Mouse (Mus musculus): ENCODE results near the gene Rnf5. TPM values are rescaled to one million over a fixed set of nuclear protein-coding genes. Genes with fewer than 3 reads are reported as not detected.

Gene Rnf5
- polyA plus RNA-seq, 1 experiment from 2014 or later, result 88.4 TPM

DNA sequence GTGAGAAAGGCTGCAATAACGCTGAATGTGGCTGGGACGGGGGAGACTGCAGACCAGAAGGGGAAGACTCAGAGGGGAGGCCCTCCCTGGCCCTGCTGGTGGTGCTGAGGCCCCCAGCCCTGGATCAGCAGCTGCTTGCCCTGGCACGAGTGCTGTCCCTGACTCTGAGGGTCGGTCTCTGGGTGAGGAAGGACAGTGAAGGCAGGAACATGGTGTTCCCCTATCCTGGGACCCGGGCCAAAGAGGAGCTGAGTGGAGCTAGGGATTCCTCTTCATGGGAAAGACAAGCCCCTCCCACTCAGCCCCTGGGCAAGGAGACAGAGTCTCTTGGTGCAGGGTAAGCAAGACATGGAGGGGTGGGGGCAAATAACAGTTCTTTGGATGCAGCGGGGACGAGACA is 20.1 kb downstream of the Rnf5 start:
- no peak overlapping the region for H3K9ac ChIP-seq
- H3K4me2 ChIP-seq, result no peak overlapping the region
- H3K4me1 ChIP-seq (replicated peaks), result peaks cover 18% of the 10 kb centered on the region
- no peaks in the 10 kb centered on the region for H3K9me3 ChIP-seq (replicated peaks)
- WGBS (ENCODE audit: insufficient replicate concordance), result 52% methylated on average over 7 of the region's 7 CpGs
- no peaks in the 10 kb centered on the region for H3K36me3 ChIP-seq (replicated peaks)
- H3K27me3 ChIP-seq, result peaks cover 12% of the 10 kb centered on the region; the same call in 1 of the 2 replicates
- H3K27ac ChIP-seq (replicated peaks), result no peak overlapping the region
- H3K4me3 ChIP-seq (replicated peaks), result no peak overlapping the region
- ATAC-seq (ENCODE audit: insufficient read depth), result no peak

DNA sequence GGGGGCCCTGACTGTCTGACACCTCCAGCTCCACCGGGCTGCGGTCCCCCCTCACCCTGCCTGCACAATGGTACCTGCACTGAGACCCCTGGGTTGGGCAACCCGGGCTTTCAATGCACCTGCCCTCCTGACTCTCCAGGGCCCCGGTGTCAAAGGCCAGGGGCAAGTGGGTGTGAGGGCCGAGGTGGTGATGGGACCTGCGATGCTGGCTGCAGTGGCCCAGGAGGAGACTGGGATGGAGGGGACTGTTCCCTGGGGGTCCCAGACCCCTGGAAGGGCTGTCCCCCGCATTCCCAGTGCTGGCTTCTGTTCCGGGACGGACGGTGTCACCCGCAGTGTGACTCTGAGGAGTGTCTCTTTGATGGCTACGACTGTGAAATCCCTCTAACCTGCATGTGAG is 21.0 kb downstream of the Rnf5 start:
- no peak for ATAC-seq (ENCODE audit: insufficient read depth)
- 74% methylated on average over 12 of the region's 12 CpGs for WGBS (ENCODE audit: insufficient replicate concordance)
- no peaks in the 10 kb centered on the region for H3K36me3 ChIP-seq (replicated peaks)

DNA sequence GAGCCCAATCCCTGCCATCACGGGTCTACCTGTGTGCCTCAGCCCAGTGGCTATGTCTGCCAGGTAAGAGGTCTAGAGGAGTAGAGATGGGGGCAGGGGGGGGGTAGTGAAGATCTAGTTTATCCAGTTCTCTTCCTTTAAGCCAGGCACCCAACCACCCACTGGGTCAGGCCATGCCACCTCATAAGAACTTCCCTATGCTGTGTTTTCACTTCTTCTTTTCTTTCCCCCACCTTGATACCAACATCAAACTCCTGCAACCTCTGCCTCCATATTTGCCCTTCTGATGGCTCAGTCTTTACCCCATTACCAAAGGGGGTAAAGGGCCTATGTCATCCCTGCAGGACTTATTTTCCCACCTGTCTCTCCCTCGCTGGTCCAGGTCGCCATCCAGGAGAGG is 25.4 kb downstream of the Rnf5 start:
- Histone ChIP-seq H3K4me3 (replicated peaks) (no peak overlapping the region), H3K4me1 (replicated peaks) (no peaks in the 10 kb centered on the region), H3K27ac (replicated peaks) (no peak overlapping the region), H3K36me3 (replicated peaks) (no peaks in the 10 kb centered on the region), H3K9ac (no peak overlapping the region), H3K9me3 (replicated peaks) (no peaks in the 10 kb centered on the region), H3K27me3 (no peaks in the 10 kb centered on the region), H3K4me2 (no peak overlapping the region)
- WGBS (ENCODE audit: insufficient replicate concordance), result 69% methylated on average over 3 of the region's 3 CpGs
- no peak for ATAC-seq (ENCODE audit: insufficient read depth)

More for the DNA sequence above, 21.0 kb downstream of the Rnf5 start:
- no peak overlapping the region for H3K27ac ChIP-seq (replicated peaks)
- H3K4me2 ChIP-seq, result no peak overlapping the region
- H3K4me3 ChIP-seq (replicated peaks), result no peak overlapping the region
- H3K9me3 ChIP-seq (replicated peaks), result no peaks in the 10 kb centered on the region
- peaks cover 10% of the 10 kb centered on the region for H3K4me1 ChIP-seq (replicated peaks)
- H3K27me3 ChIP-seq, result peaks cover 12% of the 10 kb centered on the region; the same call in 1 of the 2 replicates
- no peak overlapping the region for H3K9ac ChIP-seq

DNA sequence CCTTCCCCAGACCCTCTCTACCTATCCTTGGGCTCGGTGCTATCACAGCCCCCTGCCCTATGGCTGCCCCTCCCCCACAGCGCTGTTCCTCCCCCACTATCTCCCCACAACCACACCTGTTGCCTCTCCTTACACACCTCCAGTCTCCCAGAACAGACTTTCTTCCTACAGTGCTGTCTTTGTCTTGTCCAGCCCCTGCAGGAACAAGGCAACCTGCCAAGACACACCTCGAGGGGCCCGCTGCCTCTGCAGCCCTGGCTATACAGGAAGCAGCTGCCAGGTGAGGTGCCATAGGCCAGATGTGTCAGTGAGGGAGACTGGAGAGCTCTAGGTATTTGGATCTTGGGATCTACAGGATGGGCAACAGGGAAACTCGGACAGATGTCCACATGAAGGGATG is 26.9 kb downstream of the Rnf5 start:
- H3K36me3 ChIP-seq (replicated peaks), result no peaks in the 10 kb centered on the region
- no peaks in the 10 kb centered on the region for H3K27me3 ChIP-seq
- WGBS (ENCODE audit: insufficient replicate concordance), result 44% methylated on average over 5 of the region's 5 CpGs
- no peak overlapping the region for H3K4me3 ChIP-seq (replicated peaks)
- H3K9me3 ChIP-seq (replicated peaks), result no peaks in the 10 kb centered on the region
- no peak for ATAC-seq (ENCODE audit: insufficient read depth)
- no peak overlapping the region for H3K9ac ChIP-seq
- no peaks in the 10 kb centered on the region for H3K4me1 ChIP-seq (replicated peaks)
- no peak overlapping the region for H3K4me2 ChIP-seq
- no peak overlapping the region for H3K27ac ChIP-seq (replicated peaks)

DNA sequence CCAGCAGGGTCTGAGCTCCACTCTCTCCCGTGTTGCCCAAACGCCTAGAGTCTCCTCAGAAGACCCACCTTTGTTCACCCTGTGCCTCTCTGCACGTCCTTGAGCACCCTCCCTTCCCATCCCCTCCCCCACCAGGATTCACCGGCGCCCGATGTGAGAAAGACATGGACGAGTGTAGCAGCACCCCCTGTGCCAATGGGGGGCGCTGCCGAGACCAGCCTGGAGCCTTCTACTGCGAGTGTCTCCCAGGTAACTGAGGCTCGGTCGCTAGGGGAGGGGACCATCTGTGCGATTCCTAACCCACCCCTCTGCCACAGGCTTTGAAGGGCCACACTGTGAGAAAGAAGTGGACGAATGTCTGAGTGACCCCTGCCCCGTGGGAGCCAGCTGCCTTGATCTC is 31.1 kb downstream of the Rnf5 start:
- WGBS (ENCODE audit: insufficient replicate concordance), result 38% methylated on average over 15 of the region's 15 CpGs
- ATAC-seq (ENCODE audit: insufficient read depth), result no peak

DNA sequence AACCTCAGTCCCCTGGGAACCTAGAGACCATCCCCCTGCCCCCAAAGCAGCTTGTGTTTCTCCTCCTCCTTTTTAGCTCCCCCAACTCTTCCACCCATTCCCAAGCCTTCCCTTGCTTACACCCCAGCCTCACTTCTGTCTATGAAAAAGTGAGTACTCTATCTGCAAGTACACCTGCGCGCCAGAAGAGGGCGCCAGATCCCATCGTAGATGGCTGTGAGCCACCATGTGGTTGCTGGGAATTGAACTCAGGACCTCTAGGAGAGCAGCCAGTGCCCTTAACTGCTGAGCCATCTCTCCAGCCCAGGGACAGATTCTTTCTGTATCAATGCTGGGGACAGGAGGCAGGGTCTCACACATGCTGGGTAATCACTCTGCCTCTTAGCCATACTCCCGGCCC is 31.6 kb downstream of the Rnf5 start:
- H3K9me3 ChIP-seq (replicated peaks), result no peaks in the 10 kb centered on the region
- 19% methylated on average over 5 of the region's 5 CpGs for WGBS (ENCODE audit: insufficient replicate concordance)
- peaks cover 17% of the 10 kb centered on the region for H3K27me3 ChIP-seq
- ATAC-seq (ENCODE audit: insufficient read depth), result no peak
- no peaks in the 10 kb centered on the region for H3K4me1 ChIP-seq (replicated peaks)
- no peak overlapping the region for H3K27ac ChIP-seq (replicated peaks)
- H3K4me3 ChIP-seq (replicated peaks), result no peak overlapping the region
- no peak overlapping the region for H3K4me2 ChIP-seq
- H3K36me3 ChIP-seq (replicated peaks), result no peaks in the 10 kb centered on the region
- no peak overlapping the region for H3K9ac ChIP-seq

More for the DNA sequence above, 31.1 kb downstream of the Rnf5 start:
- Histone ChIP-seq H3K27ac (replicated peaks) (no peak overlapping the region), H3K9ac (no peak overlapping the region), H3K4me2 (no peak overlapping the region), H3K9me3 (replicated peaks) (no peaks in the 10 kb centered on the region), H3K27me3 (peaks cover 12% of the 10 kb centered on the region), H3K4me1 (replicated peaks) (no peaks in the 10 kb centered on the region), H3K4me3 (replicated peaks) (no peak overlapping the region), H3K36me3 (replicated peaks) (no peaks in the 10 kb centered on the region)

DNA sequence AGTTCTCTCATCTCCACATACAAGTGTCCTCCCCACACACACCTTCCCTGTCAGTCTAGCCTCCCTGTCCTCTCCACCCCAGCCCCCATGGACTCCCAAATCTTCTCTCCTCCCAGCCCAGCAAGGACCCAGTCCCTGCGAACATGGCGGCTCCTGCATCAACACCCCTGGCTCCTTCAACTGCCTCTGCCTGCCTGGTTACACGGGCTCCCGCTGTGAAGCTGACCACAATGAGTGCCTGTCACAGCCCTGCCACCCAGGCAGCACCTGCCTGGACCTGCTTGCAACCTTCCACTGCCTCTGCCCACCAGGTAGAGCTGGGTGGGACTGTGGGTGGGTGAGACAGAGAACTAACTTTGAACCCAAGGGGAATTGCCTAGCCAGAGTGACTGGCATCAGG is 33.6 kb downstream of the Rnf5 start:
- Histone ChIP-seq H3K27ac (replicated peaks) (no peak overlapping the region), H3K4me3 (replicated peaks) (no peak overlapping the region), H3K4me1 (replicated peaks) (no peaks in the 10 kb centered on the region), H3K27me3 (peaks cover 24% of the 10 kb centered on the region), H3K9me3 (replicated peaks) (no peaks in the 10 kb centered on the region), H3K9ac (no peak overlapping the region), H3K4me2 (no peak overlapping the region), H3K36me3 (replicated peaks) (no peaks in the 10 kb centered on the region)
- 52% methylated on average over 4 of the region's 4 CpGs for WGBS (ENCODE audit: insufficient replicate concordance)
- ATAC-seq (ENCODE audit: insufficient read depth), result no peak

DNA sequence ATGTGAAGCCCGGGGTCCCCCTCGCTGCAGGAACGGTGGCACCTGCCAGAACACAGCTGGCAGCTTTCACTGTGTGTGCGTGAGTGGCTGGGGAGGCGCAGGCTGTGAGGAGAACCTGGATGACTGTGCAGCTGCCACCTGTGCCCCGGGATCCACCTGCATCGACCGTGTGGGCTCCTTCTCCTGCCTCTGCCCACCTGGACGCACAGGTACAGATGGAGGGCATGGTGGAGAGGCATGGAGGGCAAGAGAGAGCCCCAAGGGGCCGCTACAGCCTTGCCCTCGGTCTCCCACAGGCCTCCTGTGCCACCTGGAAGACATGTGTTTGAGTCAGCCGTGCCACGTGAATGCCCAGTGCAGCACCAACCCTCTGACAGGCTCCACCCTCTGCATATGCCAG is 35.1 kb downstream of the Rnf5 start:
- Histone ChIP-seq H3K27ac (replicated peaks) (no peak overlapping the region), H3K27me3 (peaks cover 27% of the 10 kb centered on the region), H3K4me3 (replicated peaks) (no peak overlapping the region), H3K4me2 (no peak overlapping the region), H3K36me3 (replicated peaks) (no peaks in the 10 kb centered on the region), H3K9ac (no peak overlapping the region), H3K9me3 (replicated peaks) (no peaks in the 10 kb centered on the region), H3K4me1 (replicated peaks) (no peaks in the 10 kb centered on the region; the same call in 1 of the 2 replicates)
- no peak for ATAC-seq (ENCODE audit: insufficient read depth)
- WGBS (ENCODE audit: insufficient replicate concordance), result 64% methylated on average over 13 of the region's 13 CpGs

DNA sequence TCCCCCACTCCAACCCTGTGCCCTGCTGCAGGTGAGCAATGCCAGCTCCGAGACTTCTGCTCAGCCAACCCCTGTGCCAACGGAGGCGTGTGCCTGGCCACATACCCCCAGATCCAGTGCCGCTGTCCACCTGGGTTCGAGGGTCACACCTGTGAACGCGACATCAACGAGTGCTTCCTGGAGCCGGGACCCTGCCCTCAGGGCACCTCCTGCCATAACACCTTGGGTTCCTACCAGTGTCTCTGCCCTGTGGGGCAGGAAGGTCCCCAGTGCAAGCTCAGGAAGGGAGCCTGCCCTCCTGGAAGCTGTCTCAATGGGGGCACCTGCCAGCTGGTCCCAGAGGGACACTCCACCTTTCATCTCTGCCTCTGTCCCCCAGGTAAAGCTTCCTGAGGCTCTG is 36.2 kb downstream of the Rnf5 start:
- Histone ChIP-seq H3K27me3 (peaks cover 27% of the 10 kb centered on the region), H3K4me2 (no peak overlapping the region), H3K9ac (no peak overlapping the region), H3K4me1 (replicated peaks) (no peaks in the 10 kb centered on the region; the same call in 1 of the 2 replicates), H3K36me3 (replicated peaks) (no peaks in the 10 kb centered on the region), H3K27ac (replicated peaks) (no peak overlapping the region), H3K4me3 (replicated peaks) (no peak overlapping the region), H3K9me3 (replicated peaks) (no peaks in the 10 kb centered on the region)
- WGBS (ENCODE audit: insufficient replicate concordance), result 62% methylated on average over 9 of the region's 9 CpGs
- no peak for ATAC-seq (ENCODE audit: insufficient read depth)

DNA sequence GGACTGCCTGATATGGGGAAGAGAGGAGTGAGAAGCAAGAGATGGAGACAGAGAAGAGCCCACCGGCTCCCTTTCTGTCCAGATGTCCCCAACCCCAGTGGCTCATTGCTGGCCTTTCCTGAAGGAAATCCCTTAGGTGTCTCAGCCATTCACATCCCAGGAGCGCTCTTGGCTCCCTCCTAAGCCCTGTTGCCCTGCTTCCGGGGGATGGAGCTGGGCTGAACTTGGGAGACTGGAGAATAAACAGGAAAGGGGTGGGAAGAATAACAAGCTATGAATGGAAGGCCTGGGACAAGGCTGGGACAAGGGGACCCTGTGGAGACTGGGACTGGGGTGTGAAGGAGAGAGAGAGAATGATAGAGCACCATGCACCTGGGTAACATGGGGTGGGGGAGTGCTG is 38.7 kb downstream of the Rnf5 start:
- WGBS (ENCODE audit: insufficient replicate concordance), result 47% methylated on average over 3 of the region's 3 CpGs
- Histone ChIP-seq H3K27ac (replicated peaks) (0 out of 2 replicates have a peak overlapping the region, but pooled peaks have one; percentile 7), H3K4me1 (replicated peaks) (peaks cover 13% of the 10 kb centered on the region), H3K36me3 (replicated peaks) (no peaks in the 10 kb centered on the region), H3K27me3 (peaks cover 23% of the 10 kb centered on the region), H3K4me2 (no peak overlapping the region), H3K9ac (no peak overlapping the region), H3K4me3 (replicated peaks) (no peak overlapping the region), H3K9me3 (replicated peaks) (no peaks in the 10 kb centered on the region)
- no peak for ATAC-seq (ENCODE audit: insufficient read depth)

DNA sequence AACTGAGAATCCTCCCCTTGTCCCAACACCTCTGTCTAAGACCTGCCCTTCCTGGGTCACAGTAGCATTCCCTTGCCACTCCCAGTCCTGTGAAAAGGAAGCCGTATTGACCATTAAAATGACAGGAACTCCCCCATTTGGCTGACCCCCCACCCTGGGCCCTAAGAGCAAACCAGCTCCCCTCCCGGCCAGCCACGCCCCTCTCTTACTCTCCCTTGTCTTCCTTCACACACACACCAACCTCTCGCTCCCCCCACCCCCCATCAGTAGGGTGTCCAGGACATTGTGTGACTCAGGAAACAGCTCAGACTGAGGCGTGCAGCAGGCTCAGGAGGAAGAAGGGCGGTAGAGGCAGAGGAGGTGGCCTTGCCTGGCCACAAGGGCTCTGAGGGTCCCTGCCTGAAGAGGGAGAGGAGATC is 39.5 kb downstream of the Rnf5 start, which contains the start of gene Notch4:
Gene Notch4, plus strand, starts transcription at position 266 of the 419 bp plus-strand sequence.
- Histone ChIP-seq H3K4me1 (replicated peaks) (peaks cover 18% of the 10 kb centered on the region), H3K9ac (no peak within 1 kb of the TSS), H3K27ac (replicated peaks) (0 out of 2 replicates have a peak within 1 kb of the TSS, but pooled peaks have one; percentile 7), H3K9me3 (replicated peaks) (no peaks in the 10 kb centered on the region), H3K36me3 (replicated peaks) (no peaks in the 10 kb centered on the region), H3K4me2 (no peak within 1 kb of the TSS), H3K4me3 (replicated peaks) (no peak within 1 kb of the TSS), H3K27me3 (peaks cover 23% of the 10 kb centered on the region)
- 11% methylated on average over 6 of the region's 6 CpGs for WGBS (ENCODE audit: insufficient replicate concordance)
- ATAC-seq (ENCODE audit: insufficient read depth), result peak; percentile 37; the same call in 1 of the 2 replicates

DNA sequence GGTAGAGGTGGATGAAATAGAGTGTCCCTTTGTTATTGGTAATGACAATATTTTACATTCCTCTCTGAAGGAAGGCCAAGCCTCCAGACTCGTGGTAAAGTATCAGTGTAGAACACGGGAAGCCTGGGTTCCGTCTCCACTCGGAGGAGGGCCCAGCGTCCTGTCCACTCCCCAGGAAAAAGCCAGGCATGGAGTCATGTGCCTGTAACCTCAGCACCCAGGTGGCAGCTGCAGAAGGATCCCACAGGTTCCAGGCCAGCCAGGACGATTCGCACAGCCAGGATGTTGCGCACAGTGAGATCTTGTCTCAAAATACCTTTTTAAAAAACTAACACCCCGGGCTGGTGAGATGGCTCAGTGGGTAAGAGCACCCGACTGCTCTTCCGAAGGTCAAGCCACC is 40.1 kb downstream of the Rnf5 start:
- 69% methylated on average over 11 of the region's 11 CpGs for WGBS (ENCODE audit: insufficient replicate concordance)
- Histone ChIP-seq H3K9ac (no peak overlapping the region), H3K4me3 (replicated peaks) (no peak overlapping the region), H3K27me3 (peaks cover 22% of the 10 kb centered on the region), H3K4me2 (no peak overlapping the region), H3K27ac (replicated peaks) (no peak overlapping the region), H3K36me3 (replicated peaks) (no peaks in the 10 kb centered on the region), H3K4me1 (replicated peaks) (peaks cover 18% of the 10 kb centered on the region), H3K9me3 (replicated peaks) (no peaks in the 10 kb centered on the region)
- ATAC-seq (ENCODE audit: insufficient read depth), result no peak
